Mouse (Mus musculus) MEL-GATA-1-ER (cell line): ENCODE data around the gene Tldc1.
A peak's percentile ranks its signal among the peaks of the same experiment; 100 is the strongest.

Experiments used
- DNase-seq: peaks from one replicate; pipeline ENCODE4 v3.0.0-alpha.2; 2012; ENCODE audit warnings: low read depth; ENCODE audit errors: extremely low read depth

Tldc1 gene

DNA sequence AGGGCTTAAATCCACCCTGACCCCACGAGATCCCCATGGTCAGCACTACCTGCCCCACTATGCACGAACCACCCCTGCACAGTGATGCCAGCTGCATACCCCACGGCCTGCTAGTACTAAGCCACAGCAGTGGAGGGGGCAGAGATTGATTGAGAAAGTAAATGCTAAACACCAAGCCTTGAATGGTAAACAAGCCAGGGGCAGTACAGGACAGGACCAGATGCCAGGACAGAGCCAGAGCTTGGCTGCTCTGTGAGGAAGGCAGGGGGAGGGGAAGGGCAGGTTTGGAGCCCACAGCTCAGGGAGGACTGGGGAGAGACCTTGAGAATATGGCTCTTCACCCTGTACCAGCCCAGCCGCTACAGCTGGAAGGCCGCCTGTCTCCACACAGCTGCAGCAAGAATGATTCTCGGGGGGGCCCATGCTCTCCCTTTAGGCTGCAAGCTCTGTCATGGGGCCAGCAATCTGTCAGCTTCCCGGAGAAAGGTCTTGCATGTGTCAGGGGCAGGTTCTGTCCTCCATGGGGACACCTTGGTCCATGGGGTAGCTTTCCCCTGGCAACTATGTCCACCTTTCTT is 1.5 kb downstream of the Tldc1 start:
- DNase-seq, result no peak

DNA sequence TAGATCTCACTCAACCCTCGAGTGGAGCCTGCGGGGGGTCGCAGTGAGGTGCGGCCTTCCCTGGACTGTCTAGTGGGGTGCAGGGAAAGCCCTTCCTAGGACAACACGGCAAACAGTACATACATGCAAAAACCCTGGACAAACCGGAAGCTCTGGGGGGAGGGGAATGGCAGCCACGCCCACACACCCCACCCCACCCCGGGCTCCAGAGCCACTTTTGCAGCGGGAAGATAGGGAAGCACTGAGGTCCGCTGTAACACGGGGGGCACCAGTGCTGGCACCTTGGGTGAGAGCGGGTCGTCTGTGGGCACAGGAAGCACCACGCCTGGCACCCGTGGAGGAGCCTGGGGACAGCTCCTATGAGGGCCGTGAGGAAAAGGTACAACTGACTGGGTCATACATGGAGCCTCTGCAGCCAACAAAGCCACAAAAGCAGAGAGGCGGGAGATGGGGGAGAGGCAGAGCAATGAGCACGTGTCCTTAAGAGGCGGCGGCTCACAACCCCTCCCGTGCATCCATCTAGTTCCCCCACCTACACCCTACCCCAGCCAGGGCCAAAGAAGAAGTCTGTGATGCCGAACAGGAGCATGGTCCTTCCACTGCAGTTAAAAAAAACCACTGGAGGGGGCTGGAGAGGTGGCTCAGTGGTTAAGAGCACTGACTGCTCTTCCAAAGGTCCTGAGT is 12.3 kb downstream of the Tldc1 start:
- DNase-seq, result no peak

DNA sequence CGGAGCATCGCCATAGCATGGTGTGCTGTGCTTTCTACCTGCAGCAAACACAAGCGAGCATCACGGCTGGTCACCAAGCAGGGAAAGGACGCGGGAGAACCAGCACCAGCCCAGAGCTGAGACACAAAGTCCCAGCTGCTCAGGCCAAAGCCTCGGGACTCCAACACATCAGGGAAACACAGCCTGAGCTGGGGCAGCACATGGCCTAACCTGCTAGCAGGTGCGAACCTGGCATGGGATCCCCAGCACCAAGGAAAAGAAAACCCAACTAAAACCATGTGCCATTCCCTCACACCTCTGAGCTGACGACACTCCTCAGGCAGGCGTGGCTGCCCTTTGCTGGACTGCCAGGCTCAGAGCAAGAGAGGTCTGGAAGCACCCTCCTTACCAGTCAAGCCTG is 12.9 kb downstream of the Tldc1 start:
- no peak for DNase-seq

DNA sequence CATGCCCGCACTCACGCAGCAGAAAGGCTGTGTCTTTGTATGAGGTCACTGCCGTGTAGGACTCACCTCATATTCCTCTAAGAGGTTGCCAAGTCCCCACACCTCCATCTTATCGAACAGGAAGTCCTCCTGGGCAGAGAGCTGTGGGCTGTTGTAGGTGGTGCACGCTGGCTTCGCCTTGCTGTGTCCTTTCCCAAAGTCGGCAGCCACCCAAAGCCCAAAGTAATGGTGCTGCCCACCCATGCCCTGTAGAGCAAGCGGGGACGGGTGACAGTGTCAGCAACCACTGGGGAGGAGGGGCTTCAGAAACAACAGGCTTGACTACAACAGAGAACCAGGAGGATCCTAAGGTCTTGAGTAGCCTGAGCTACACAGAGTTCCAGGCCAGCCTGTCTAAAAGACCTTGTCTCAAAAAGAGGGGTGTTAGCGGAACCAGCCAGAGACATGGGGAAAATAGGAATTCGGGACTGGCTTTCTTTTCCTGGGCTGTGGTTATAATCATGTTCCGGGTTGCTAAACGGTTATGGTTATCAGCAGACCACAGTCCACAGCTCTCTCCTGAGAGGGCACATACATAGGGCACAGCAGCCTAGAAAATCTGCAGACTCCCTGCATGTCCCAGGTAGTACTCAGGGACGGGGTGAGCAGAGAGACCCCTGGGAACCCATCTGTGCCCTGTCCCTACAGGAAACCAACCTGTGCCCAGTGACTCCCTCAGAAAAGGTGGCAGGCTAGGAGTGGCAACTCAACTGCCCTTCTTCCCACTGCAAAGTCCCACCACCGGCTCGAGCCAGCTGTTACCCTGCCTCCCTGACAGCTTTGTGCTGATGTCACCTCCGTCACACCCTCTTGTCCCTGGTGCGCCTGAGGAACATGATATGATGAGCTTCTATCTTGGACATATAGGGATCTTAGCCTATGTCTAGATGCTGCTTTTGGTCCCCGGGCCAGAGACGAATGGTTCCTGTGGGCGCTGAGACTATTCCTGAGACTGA is 15.7 kb downstream of the Tldc1 start:
- peak; percentile 44 for DNase-seq

DNA sequence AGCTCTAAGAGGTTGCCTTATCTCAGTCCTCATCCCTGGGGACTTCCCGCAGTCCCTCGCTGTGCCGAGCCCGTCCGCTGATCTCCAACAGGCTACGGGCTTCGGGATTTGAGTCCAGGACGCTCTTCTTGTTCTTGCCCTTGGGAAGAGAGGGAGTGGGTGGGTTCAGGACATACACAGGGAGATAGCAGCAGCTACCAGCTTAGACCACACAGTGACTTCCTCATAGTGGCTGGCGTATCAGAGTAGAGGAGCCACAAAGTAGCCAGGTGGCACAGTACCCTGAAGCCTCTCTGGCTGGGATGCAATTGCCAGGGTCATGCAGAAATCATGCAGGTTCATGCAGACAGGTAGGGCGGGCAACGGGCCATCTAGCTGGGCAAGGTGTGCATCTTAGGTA is 16.5 kb downstream of the Tldc1 start:
- DNase-seq, result peak; percentile 52

DNA sequence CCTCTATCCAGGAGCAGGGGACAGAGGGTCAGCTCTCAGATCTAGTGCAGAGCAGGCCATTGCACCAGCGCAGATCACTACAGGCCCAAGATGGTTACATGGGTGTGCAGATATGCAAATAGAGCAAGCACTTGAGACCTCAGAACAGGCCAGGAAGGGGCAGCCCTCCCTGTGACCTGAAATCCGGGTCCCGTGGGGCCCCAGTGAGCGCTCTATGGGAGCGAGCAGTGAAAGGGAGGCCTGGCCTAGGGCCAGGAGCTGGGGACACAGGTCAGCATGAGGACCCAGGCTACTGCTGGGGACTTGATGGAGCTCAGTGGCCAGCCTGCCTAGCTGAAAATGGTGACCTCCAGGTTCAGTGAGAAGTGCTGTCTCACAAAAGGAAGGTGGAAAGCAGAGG is 21.7 kb downstream of the Tldc1 start:
- no peak for DNase-seq

DNA sequence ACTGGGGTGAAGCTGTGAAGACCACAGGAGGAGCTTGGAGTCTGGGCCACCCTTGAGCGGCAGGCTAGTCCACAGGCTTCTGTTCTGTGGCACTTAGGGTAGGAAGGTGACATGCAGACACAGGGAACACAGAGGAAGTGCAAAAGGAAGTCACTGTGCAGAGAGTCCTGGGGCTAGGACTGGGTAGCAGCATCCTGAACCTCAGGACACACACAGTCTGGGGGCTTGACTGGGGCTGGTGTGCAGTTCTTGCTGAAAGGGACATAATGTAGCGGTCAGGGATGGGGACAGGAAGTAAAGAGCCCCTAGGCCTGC is 22.1 kb downstream of the Tldc1 start:
- no peak for DNase-seq

DNA sequence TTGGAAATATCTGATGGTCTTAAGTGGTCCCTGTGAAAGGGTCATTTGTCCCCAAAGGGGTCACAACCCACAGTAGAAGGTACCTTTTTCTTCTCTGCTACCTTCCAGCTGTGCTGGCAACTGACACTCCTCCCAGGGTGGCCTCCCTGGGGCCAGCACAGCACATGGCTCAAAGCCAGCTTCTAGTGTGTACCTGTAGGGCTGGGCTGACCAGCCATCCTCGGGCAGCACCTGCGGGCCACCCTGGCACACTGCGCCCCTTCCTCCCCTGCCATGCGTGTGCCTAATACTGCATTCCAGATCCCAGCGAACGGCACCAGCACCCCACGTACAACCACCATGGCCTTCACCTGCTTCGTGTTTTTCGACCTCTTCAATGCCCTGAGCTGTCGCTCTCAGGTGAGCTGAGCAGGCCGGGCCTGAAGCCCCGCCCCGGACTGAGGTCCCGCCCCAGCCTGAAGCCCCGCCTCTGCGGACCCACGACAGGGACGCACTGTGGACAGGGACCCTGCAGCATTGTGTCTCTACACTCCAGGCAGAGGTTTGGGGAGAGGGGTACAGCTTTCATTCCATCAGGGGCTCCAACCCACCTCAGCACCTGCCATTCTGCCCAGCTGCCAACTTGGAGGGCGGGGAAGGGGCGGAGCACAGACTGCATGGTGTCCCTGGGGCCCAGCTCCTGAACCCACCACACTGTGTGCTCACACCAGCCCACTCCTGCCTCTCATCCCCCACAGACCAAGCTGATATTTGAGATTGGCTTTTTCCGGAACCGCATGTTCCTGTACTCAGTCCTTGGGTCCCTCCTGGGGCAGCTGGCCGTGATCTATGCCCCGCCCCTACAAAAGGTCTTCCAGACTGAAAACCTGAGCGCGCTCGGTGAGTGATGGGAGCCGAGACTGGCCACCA is 22.7 kb downstream of the Tldc1 start:
- DNase-seq, result no peak

DNA sequence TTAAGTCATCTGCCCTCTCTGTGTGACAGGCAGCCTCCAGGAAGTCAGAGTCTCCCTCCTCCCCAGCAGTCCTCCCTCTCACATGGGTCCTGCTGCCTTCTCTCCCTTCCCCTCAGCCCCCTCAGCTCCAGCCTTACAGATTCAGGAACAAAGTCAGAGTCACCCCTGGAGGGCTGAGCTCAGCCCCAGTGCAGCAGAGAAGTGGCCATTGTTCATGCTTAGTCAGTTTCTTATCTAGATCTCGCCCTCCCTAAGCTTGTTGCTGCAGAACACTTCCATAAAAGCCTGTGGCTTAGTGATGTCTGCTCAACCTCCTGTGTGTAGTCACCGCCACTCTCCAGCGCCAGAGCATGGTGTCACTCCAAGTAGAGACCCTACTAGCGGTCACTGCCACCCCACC is 33.6 kb downstream of the Tldc1 start:
- peak; percentile 40 for DNase-seq

DNA sequence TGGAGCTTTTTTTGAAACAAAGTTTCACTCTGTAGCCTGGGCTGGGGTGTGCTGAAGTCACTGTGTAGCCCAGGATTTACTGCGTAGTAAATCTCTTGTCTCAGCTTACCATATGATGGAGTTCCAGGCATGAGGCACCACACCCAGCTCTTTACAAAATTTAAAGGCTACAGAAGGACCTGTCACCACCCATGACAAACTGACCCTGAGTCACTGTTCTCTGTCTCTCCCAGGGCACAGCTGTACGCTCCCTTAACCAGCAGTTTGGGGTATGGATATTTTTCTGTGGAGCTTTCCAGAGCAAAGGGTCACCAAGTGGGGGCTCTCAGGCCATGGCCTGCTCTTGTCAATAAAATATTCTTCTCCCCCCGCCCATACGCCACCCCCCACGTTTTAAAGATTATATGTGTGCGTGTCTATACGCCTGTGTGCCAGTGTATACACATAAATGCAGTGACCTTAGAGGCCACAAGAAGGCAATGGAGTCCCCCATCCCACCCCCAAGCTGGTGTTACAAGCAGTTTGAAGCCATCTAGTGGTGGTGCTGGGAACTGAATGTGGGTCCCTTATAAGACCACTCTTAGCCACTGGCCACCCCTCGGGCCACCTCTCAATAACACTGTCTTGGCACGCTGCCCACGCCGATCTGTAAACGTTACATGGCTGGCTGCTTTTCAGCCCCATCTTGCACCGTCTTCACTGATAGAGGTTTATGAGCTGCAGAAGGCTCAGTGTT is 34.8 kb downstream of the Tldc1 start:
- peak; percentile 52 for DNase-seq

DNA sequence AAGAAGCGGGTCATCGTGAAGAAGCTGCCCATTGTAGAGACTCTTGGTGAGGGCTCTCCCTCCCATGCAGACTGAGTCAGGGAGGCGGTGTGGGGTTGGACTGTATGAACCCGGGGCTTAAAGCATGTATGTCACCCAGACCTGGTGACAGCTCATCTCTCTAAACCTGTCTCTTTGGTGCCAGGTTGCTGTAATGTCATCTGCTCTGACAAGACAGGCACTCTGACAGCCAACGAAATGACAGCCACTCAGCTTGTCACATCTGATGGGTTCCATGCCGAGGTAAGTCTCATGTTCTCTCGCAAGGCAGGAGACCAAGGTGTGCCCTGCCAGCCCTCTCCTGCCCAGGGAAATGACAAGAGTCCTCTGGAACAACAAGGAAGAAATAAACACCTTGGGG is 35.8 kb downstream of the Tldc1 start:
- DNase-seq, result no peak

DNA sequence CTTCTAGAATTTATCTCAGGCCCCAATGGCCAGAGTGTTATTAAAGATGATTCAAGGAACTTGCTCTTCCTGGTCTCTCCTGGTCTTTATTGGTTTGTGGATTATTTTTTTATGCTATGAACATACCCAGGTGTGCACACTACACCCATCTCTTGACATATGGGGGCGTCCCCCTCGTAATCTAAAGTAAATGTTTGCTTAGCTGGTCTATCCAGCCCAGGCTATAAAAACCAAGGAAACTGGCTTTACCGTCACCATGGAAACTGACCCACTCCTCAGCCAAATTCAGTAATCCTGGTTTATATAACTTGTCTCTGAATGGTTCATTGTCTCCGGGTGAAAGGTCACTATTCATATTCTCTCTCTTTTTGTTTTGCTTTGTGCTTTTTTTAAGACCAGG is 37.6 kb downstream of the Tldc1 start:
- no peak for DNase-seq

DNA sequence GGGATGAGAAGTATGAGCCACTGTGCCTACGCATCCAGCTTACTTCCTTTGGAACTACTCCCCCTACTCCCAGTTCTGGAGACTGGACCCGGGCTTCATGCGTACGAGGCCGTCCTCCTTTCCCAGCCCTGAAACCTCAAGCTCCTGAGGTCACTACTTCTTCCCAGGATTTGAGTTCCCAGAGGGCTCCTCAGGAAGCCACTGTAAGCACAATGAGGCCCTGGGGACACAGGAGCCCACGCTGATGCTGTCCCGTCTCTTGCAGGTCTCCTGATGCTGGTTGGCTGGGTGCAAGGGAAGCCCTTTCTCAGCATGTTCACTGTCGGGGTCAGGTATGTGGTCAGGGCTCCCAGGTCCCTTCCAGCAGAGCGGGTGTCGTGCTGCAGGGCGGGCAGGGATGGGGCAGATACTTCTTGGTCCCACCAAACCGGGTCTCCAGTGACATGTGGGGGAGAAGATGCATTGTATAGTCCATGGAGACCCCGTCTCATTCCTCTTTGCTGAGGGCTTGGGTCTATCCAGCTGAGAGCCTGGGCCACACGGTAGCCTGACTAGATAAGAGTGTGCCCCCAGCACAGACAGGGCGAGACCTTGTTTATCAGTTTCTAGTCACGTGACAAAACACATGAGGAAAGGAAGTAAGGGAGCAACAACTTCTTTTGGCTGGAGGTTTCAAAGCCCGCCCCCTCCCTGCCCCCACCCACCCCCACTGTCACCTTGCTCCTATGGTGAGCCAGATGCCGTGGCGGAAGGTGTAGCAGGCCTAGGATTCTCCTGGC is 39.9 kb downstream of the Tldc1 start:
- DNase-seq, result no peak

DNA sequence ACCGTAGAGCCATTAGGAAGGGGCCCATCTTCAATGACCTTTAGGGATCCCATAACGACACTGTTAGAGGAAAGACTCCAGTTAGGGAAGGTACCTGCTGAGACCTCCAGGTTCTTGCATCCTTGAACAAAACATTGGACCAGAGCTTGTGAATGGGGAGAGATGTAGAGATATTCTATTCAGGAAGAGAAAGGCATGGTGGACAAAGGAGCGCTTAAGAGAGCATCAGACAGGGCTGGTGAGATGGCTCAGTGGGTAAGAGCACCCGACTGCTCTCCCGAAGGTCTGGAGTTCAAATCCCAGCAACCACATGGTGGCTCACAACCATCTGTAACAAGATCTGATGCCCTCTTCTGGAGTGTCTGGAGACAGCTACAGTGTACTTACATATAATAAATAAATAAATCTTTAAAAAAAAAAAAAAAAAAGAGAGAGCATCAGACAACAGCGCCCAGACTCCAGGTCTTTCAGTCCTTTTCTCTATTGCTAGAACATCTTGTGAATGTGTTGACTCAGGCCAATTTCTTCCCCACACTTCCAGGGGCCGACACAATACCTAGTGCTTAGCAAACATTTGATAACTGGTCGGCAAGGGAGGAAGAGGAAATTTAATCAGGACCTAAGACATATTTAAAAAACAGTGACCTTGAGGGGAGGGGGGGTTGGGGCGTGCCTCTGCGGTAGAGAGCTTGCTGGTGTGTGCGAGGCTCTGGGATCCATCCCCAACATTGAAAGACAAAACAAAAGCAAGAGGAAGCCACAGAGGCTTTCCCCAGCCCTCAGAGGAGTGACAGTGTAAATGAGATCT is 40.9 kb downstream of the Tldc1 start:
- peak; percentile 73 for DNase-seq

DNA sequence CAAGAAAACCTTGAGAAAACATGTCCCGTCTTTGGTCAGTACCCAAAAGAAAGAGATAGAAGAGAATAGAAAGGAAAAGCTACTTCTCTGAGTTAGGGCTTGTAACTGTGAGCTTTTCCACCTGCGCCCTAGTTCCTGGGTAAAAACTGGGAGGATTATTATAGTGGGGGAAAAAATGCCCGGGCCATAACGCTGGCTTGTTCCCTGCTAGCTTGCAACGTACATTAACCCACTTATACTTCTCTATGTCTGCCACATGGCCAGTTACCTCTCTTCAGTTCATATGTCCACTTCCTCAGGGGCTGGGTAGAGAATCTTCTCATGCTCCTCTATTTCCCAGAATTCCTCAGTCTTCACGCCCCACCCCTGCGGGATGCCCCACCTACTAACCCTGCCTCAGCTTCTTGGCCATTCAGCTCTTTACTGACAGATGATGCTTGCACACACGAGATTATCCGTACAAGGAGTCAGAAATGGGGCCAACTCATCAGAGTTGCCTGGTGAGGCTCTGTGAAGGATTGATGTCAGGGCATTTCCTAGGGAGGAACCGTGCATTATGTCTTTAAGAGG is 41.8 kb downstream of the Tldc1 start:
- DNase-seq, result peak; percentile 87

DNA sequence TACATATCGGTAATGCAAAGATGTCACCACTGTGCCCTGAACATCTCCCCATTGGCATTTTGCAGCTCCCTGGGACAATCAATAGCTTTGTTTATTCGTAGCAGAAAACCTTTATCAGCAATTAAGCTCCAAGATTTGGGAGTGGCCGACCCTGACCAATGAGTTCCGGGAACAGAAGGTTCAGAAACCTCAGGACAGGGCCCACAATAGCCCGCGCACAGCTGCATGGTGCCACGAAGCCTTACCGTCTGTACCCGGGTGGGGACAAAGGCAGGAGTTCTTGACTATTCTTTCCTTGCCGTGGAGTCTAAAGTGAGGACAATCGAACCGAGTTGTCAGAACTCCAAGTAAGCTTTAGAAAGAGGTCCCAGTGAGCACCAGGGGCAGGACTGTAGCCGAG is 46.1 kb downstream of the Tldc1 start:
- no peak for DNase-seq

DNA sequence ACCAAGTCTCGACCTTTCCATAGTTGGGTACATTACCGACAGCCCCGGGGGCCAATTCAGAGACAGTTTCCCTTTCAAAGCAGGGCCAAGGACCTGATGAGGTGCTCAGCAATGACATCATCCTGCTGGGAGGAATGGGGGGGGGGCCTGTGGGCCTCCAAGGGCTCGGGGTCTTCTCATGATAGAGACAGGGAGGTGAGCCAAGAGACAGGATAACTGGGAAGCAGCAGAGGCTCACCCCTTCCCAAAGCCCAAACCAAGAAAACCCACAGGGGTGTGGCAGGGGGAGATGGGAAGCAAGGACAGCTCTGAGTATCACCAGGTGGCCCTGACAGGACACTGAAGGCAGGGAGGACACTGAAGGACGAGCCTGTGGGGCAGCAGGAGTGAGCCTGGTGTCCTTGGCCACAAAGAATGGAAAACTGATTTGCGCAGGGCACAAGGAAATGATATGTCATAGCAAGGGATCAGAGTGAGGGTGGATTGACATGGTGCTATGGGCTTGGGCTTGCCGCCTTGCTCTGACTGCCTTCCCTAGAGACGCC is 49.8 kb downstream of the Tldc1 start:
- DNase-seq, result no peak

DNA sequence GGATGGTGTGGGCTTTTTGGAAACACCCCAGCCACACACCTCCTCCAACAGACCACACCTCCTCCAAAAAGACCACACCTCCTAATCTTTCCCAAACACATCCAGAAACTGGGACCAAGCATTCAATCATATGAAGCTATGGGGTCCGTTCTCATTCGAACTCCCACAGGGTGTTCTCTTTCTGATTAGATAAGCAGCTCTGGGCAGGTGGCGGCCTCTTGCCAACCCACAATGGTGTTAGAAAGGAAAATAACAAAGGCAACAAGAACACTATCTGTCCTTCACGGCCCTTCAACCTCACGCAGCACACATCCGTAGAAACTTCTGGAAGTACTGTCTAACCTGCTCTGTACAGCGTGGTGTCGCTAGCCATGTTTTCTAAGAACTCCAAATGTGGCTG is 51.1 kb downstream of the Tldc1 start:
- DNase-seq, result peak; percentile 59

DNA sequence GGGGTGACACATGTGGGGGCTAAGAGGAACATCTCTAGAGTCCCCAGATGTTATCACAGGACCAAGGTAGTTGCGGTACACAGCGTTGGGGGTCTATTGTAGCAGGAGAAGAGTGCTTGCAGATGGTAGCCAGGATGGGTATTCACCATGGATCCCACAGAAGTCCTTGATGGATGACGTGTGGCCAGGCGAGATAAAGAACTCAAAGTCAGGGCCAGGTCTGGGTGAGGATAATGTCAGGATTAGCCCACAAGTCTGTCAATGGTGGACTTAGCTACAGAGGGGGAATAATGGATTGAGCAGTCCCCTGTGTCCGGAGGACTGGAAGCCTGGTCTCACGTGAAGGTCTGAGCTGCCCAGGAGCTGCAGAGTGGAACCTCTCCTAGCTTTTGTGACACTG is 53.6 kb downstream of the Tldc1 start:
- DNase-seq, result no peak
